Mouse (Mus musculus) neutrophil, adult 59 days (primary cell): ENCODE results near the gene Olfr1024. TPM values are rescaled to one million over a fixed set of nuclear protein-coding genes. Genes with fewer than 3 reads are reported as not detected.

Experiments used
- total RNA-seq, 2 experiments: library from RNA; stranded (reverse); gene quantifications; 1 replicate in 1 of 2; 2 replicates in 1 of 2; pipeline ENCODE4 v1.2.4; 2023

Gene Olfr1024
- total RNA-seq = not detected

GRCm38 (mm10) chr2:85904952-85905351, at the start of gene Olfr1024:
Gene Olfr1024 (minus strand): TSS chr2:85905052.

GRCm38 (mm10) chr2:85950137-85950536, 45.3 kb upstream of the Olfr1024 start, which contains the start of gene Olfr1028:
Gene Olfr1028 (plus strand): TSS chr2:85950437.

GRCm38 (mm10) chr2:85921258-85921657, 16.4 kb upstream of the Olfr1024 start, which contains the start of gene Olfr1026:
Gene Olfr1026 (plus strand): TSS chr2:85921558.

GRCm38 (mm10) chr2:85914893-85915292, 10.0 kb upstream of the Olfr1024 start, which contains the start of gene Olfr1025-ps1:
Gene Olfr1025-ps1 (plus strand): TSS chr2:85915193.

GRCm38 (mm10) chr2:85885340-85885739, 19.5 kb downstream of the Olfr1024 start, which contains the start of gene Olfr1023:
Gene Olfr1023 (plus strand): TSS chr2:85885640.

GRCm38 (mm10) chr2:85868294-85868693, 36.6 kb downstream of the Olfr1024 start, which contains the start of gene Olfr1022:
Gene Olfr1022 (plus strand): TSS chr2:85868594.

Other genes starting within 250 kb of the Olfr1024 start
- not detected for gene Olfr154, start 240.6 kb downstream of the Olfr1024 start, total RNA-seq
- gene Olfr1006, start 226.3 kb downstream of the Olfr1024 start, total RNA-seq = not detected
- gene Olfr1008, start 215.6 kb downstream of the Olfr1024 start, total RNA-seq = not detected
- not detected for gene Olfr1009, start 189.6 kb downstream of the Olfr1024 start, total RNA-seq
- not detected for gene Olfr1012, start 142.3 kb downstream of the Olfr1024 start, total RNA-seq
- gene Olfr1013, start 138.0 kb downstream of the Olfr1024 start, total RNA-seq = not detected
- not detected for gene Olfr1014, start 132.3 kb downstream of the Olfr1024 start, total RNA-seq
- gene Olfr1015, start 123.0 kb downstream of the Olfr1024 start, total RNA-seq = not detected
- gene Olfr1016, start 102.5 kb downstream of the Olfr1024 start, total RNA-seq = not detected
- not detected for gene Olfr1018, start 86.6 kb downstream of the Olfr1024 start, total RNA-seq
- not detected for gene Olfr1019, start 59.6 kb downstream of the Olfr1024 start, total RNA-seq
- not detected for gene Olfr1020, start 58.0 kb downstream of the Olfr1024 start, total RNA-seq
- not detected for gene Olfr1022, start 36.5 kb downstream of the Olfr1024 start, total RNA-seq
- gene Olfr1023, start 19.4 kb downstream of the Olfr1024 start, total RNA-seq = not detected
- not detected for gene Olfr1025-ps1, start 10.1 kb upstream of the Olfr1024 start, total RNA-seq
- gene Olfr1026, start 16.5 kb upstream of the Olfr1024 start, total RNA-seq = not detected
- not detected for gene Olfr1028, start 45.4 kb upstream of the Olfr1024 start, total RNA-seq
- gene Olfr1029, start 68.8 kb upstream of the Olfr1024 start, total RNA-seq = not detected
- gene Olfr1030, start 74.2 kb upstream of the Olfr1024 start, total RNA-seq = not detected
- not detected for gene Olfr1031, start 85.3 kb upstream of the Olfr1024 start, total RNA-seq
- not detected for gene Olfr1032, start 100.5 kb upstream of the Olfr1024 start, total RNA-seq
- gene Olfr1033, start 115.6 kb upstream of the Olfr1024 start, total RNA-seq = not detected
- gene Olfr1034, start 140.8 kb upstream of the Olfr1024 start, total RNA-seq = not detected
- not detected for gene Olfr1036, start 168.9 kb upstream of the Olfr1024 start, total RNA-seq
- not detected for gene Olfr1037, start 182.3 kb upstream of the Olfr1024 start, total RNA-seq
- gene Olfr1039, start 230.9 kb upstream of the Olfr1024 start, total RNA-seq = not detected
- not detected for gene Olfr1040, start 241.7 kb upstream of the Olfr1024 start, total RNA-seq